Mouse (Mus musculus) limb, embryonic 11.5 days (tissue): Measurements from ENCODE around the gene Ntn4. TPM values are rescaled to one million over a fixed set of nuclear protein-coding genes. Genes with fewer than 3 reads are reported as not detected.

Experiments
- ATAC-seq: fragments of 200-750 bp; cut with Nextera tagmentation; 2 replicates; pipeline ENCODE4 v1.8.0; 2017; ENCODE audit warnings: low read depth; ENCODE audit not compliant: insufficient number of reproducible peaks, low FRiP score, low TSS enrichment
- DNase-seq: peaks from one replicate; pipeline ENCODE4 v3.0.0-alpha.2; 2015; ENCODE audit warnings: low spot score
- H3K27ac ChIP-seq: fragments of 300-500 bp; sonication (generic); replicated peaks from 2 replicates; pipeline ENCODE4 v1.5.1; 2014; ENCODE audit warnings: low read depth, mild to moderate bottlenecking, low read length
- H3K27me3 ChIP-seq: fragments of 300-500 bp; sonication (generic); 2 replicates; pipeline ENCODE4 v1.6.1; 2014; ENCODE audit warnings: mild to moderate bottlenecking, low read length, mixed read lengths; ENCODE audit not compliant: control insufficient read depth, insufficient read depth
- H3K36me3 ChIP-seq: fragments of 300-500 bp; sonication (generic); 2 replicates; pipeline ENCODE4 v1.6.1; 2014; ENCODE audit warnings: mild to moderate bottlenecking, low read length, moderate library complexity, mixed read lengths; ENCODE audit not compliant: control insufficient read depth, insufficient read depth
- H3K4me1 ChIP-seq: fragments of 300-500 bp; sonication (generic); 2 replicates; pipeline ENCODE4 v1.6.1; 2014; ENCODE audit warnings: low read length, mixed read lengths; ENCODE audit not compliant: control insufficient read depth, insufficient read depth
- H3K4me2 ChIP-seq: fragments of 300-500 bp; sonication (generic); 2 replicates; pipeline ENCODE4 v1.6.1; 2014; ENCODE audit warnings: low read depth, mild to moderate bottlenecking, moderate library complexity; ENCODE audit not compliant: severe bottlenecking
- H3K4me3 ChIP-seq: fragments of 300-500 bp; sonication (generic); 2 replicates; pipeline ENCODE4 v1.5.1; 2014; ENCODE audit warnings: low read depth, low read length
- H3K9ac ChIP-seq: fragments of 300-500 bp; sonication (generic); 2 replicates; pipeline ENCODE4 v1.6.1; 2014; ENCODE audit warnings: mild to moderate bottlenecking, low read length
- H3K9me3 ChIP-seq: fragments of 300-500 bp; sonication (generic); 2 replicates; pipeline ENCODE4 v1.6.1; 2016; ENCODE audit warnings: low read length; ENCODE audit not compliant: control insufficient read depth
- WGBS: fragments of 180-500 bp; shearing (Covaris S2); extraction: QIAGEN DNeasy Blood & Tissue Kit; methylation state at CpG from one replicate; pipeline ENCODE4 v1.1.7; 2014; 5-methylcytosine and 5-hydroxymethylcytosine counted together
- polyA plus RNA-seq: library from polyadenylated mRNA; unstranded; fragments of >200 nt; fragmentation: Nextera tagmentation; extraction: Ambion mirVana; gene quantifications from 2 replicates; pipeline ENCODE4 v1.2.1, GENCODE M21; 2014

Gene Ntn4
- polyA plus RNA-seq, 1 experiment from 2014 or later: 0.81 TPM

GRCm38 (mm10) chr10:93783216-93784013 lies 142.9 kb downstream of the Ntn4 start:
- WGBS: 77% methylated on average over 15 of the region's 15 CpGs
- Histone ChIP-seq H3K9me3 (no peaks in the 10 kb centered on the region), H3K4me1 (no peaks in the 10 kb centered on the region), H3K36me3 (no peaks in the 10 kb centered on the region), H3K27me3 (no peaks in the 10 kb centered on the region), H3K4me3 (no peak overlapping the region), H3K9ac (no peak overlapping the region), H3K4me2 (no peak overlapping the region), H3K27ac (no peak overlapping the region)
- DNase-seq (no peak), ATAC-seq (no peak)

Other genes starting within 250 kb of the Ntn4 start
- gene Lta4h, start 187.3 kb upstream of the Ntn4 start, polyA plus RNA-seq: 181 and 193 TPM in 2 replicates
- 0.29 and 1.1 TPM in 2 replicates for gene Hal, start 151.9 kb upstream of the Ntn4 start, polyA plus RNA-seq
- 0.23 and 0.43 TPM in 2 replicates for gene Amdhd1, start 100.6 kb upstream of the Ntn4 start, polyA plus RNA-seq
- 0.21 and 0.23 TPM in 2 replicates for gene Ccdc38, start 100.0 kb upstream of the Ntn4 start, polyA plus RNA-seq
- 192 and 200 TPM in 2 replicates for gene Snrpf, start 51.0 kb upstream of the Ntn4 start, polyA plus RNA-seq
- 1.3 and 1.9 TPM in 2 replicates for gene Usp44, start 190.9 kb downstream of the Ntn4 start, polyA plus RNA-seq